Mouse (Mus musculus): ENCODE results near the gene 0610040J01Rik.
"Not testable (repeated sequence)": the region's sequence is repeated elsewhere in the genome, so short reads cannot be mapped to it uniquely, and the experiment has no call there.

Gene 0610040J01Rik

DNA sequence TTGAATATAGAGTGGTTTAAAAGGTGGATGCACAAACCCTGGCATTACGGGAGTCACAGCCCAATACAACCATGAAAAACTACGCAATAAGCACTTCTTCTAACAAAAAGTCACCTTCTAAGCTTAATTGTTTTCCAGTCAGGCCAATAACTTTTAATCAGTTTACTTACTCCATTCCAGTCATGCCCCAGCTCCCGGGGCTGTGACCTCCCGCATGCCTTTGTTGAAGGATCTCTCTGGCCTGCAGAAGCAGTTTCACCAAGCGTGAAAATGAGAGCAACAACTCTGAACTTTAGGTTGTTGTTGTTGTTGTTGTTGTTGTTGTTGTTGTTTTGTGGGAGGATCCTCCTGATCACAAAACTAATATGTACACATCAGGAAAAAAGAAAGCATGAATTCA lies 21.8 kb downstream of the 0610040J01Rik start:
- no peak for DNase-seq

DNA sequence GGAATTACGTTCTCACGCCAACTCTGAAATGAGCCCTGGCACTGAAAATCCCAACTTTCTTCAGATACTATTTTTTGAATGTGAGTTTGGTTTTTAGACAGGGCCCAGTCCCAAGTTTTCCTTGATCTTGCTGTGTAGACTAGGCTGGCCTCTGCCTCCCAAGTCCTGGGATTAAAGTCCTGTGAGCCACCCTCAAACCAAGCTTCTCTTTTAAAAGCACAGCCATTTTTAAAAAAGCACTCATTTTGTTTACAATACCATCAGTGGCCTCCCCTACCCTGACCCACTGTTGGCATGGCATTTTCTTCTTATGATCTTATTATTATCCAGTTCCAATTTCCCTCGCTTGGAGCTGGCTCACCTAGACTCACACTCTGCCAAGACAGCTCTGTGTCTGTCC lies 22.3 kb downstream of the 0610040J01Rik start:
- no peak for DNase-seq

DNA sequence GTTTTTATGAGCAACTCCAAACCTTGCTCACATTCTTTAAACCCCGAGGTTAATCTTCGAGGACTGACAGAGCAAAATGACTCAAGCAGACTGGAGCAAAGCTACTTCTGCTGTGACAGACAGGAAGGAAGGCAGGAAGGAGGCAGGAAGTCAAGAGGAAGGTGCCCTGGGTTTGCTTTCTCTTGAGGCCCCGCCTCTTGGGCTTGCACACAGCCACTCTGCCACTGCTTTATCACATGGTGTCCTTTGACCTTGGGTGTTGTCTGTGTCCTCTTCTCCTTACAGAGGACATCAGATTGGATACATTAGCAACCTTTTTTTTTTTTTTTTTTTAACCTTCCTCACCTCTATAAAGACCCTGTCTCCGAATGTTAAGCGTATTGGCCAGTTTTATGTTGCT lies 25.0 kb downstream of the 0610040J01Rik start:
- no peak for DNase-seq

DNA sequence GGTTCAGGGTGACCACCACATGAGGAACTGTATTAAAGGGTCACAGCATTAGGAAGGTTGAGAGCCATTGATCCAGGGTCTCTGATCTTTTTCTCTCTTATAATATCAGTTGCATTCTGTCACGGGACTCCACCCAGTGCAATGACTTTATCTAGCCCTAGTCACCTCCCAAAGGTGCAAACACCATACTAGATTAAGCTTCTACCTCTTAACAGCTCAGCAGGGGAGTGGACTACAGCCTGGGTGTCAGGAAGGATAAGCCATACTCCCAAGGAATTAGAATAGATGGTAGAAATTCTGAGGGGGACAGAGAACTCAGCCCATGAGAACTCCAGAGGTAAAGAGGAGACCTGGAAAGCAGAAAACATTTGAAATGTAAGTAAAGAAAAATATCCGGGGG lies 25.7 kb downstream of the 0610040J01Rik start:
- DNase-seq, result no peak

DNA sequence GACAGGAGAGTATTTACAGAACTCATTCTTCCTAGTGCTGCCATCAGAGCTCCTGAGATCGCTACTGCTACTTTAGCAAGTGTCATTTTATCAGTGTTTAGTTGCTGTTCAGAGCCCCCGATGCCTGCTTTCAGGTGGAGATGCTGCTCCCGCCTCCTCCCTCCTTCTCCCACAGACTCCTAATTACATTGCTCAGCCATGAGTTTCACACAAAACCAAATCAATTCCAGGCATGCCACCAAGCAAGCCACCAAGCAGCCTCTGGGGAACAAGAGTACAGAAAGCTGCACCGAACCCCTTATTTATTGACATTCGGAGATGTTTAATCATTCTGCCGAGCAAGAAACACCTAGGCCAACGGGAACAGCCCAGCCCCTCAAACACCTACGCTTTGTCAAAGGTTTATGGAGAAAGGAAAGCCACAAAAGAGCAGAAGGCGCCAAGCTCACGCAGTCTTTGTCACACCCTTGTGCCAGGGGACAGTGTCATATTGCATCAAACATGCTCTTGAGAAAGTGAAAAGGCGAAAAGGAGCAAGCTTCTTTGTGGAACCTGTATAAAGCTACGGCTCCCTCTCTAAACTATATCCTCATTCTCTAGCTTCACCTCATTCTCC lies 27.7 kb downstream of the 0610040J01Rik start:
- DNase-seq, result no peak

- no peak for DNase-seq
Observed at GRCm38 (mm10) chr5:63847080-63847479, 34.9 kb downstream of the 0610040J01Rik start.

DNA sequence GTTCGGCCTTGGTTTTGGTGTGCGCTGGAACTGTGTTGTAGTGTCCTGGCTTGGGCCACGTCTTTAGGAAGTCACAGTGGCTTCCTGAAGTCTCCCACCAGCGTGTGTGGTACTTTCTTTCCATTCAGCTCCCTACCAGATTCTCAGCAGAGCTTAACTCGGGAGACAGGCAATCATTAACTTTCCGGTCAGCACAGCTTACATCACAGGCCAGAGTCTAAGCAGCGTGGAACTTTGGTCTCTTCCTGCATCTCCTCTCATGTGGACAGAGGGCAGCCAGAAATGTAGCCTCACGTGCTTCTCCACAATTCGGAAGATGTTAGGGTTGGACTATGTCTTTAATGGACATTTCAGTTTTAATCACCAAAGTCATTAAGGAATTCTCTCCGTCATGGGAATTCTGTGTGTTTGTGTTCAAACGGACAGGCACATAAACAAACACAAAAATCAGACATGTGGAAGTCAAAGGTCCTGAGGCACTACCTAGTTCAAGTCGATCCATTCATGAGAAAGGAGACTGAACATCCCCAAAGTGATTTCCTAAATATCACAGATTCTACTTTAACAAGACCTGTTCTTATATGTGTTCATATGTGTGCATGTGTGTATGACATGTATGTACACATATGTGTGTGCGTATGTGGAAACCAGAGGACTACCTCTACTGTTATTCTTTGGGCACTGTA lies 35.5 kb downstream of the 0610040J01Rik start:
- no peak for DNase-seq

GRCm38 (mm10) chr5:63858901-63859300 lies 46.7 kb downstream of the 0610040J01Rik start:
- no peak for DNase-seq

DNA sequence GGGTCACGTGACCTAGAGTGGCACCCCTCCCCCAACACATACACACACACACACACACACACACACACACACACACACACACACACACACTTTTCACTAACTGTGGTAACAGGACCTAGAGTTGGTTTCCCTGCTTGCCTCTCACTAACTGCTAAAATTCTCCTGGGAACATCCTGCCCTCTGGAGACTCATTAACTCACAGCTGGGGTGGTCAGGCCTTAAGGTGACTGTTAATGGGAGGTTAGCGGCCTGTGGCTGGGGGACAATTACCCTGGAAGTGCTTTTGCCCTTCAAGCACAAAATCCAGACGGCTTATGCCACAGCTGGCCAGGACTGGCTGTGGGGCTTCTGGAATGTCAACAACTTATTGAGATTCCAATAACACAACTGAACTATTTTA lies 55.3 kb downstream of the 0610040J01Rik start:
- DNase-seq, result no peak

- peak; percentile 31 for DNase-seq
Observed at GRCm38 (mm10) chr5:63872176-63872932, 60.2 kb downstream of the 0610040J01Rik start.

DNA sequence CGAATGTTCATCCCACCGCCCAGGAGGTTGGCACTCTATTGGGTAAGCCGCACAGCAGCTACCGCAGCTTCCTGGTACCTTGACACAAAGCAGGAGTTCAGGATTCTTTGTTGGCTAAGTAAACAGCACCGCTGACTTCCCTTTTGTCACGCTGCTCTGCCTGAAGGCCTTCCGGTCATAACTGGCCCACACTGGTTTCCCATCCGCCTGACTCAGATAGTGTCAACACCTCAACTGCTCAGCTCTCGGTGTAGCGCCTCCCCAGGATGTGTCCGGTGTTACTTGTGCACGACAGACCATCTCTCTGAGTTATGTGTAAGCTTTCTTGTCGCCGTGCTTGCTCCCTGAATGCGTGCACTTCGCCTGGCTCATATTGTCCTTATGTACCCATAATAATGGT lies 62.7 kb downstream of the 0610040J01Rik start:
- no peak for DNase-seq

- DNase-seq, result no peak
Observed at GRCm38 (mm10) chr5:63876081-63876480, 63.9 kb downstream of the 0610040J01Rik start.

DNA sequence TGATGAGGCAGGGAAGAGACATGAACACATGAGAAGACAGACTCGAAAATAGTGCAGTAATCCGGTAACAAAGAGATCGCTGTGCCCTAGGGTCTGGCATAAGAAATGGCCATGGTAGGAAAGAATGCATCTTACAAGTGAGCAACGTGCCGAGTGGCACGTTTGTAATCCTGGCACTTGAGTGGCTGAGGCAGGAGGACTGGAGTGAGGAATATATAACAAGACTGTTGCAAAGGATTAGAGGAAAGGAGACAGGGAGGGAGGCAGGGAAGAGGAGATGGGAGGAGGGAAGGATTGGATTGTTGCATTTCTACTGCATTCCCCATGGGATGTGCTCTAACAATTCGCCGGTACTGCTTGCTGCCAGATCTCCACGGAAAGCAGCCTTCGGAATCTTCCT lies 66.9 kb downstream of the 0610040J01Rik start:
- no peak for DNase-seq

DNA sequence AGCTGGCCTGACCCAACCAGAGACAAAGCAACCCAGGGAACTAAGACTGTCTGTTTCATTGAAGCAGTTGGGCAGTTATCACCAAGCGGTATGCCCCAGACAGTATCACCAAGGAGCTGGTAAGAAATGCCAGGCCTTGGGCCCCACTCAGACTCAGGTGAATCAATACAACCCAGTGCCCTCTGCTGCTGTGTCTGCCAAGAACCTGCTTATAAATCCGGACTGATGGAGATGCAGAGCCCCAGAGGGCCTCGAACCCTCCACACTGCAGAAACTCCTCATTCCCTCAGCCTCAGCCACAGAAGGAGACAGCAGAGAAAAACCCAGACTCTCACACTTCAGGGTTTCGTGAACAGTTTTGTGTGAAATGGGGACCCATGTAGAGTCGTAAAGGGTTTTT lies 74.1 kb downstream of the 0610040J01Rik start:
- DNase-seq, result no peak

- no peak for DNase-seq
Observed at GRCm38 (mm10) chr5:63886709-63887108, 74.5 kb downstream of the 0610040J01Rik start.

DNA sequence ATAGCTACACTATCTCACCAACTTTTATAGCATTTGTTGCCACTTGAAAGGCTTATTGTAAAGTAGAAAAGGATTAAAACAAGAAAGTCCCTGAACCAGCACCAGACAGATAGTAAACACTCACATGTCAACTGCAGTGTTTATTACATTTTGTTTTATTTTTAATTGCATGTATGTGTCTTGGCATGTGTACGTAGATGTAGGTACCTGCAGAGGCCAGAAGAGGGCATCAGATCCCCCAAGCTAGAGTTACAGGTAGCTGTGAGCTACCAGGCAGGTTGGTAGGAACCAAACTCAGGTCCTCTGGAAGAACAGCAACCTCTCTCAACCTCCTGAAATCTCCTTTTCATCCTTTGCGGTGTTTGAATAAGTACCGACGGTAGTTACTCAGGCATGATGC lies 74.9 kb downstream of the 0610040J01Rik start:
- no peak for DNase-seq

- no peak for DNase-seq
Observed at GRCm38 (mm10) chr5:63891241-63891640, 79.1 kb downstream of the 0610040J01Rik start.

- no peak for DNase-seq
Observed at GRCm38 (mm10) chr5:63891912-63892311, 79.7 kb downstream of the 0610040J01Rik start.

DNA sequence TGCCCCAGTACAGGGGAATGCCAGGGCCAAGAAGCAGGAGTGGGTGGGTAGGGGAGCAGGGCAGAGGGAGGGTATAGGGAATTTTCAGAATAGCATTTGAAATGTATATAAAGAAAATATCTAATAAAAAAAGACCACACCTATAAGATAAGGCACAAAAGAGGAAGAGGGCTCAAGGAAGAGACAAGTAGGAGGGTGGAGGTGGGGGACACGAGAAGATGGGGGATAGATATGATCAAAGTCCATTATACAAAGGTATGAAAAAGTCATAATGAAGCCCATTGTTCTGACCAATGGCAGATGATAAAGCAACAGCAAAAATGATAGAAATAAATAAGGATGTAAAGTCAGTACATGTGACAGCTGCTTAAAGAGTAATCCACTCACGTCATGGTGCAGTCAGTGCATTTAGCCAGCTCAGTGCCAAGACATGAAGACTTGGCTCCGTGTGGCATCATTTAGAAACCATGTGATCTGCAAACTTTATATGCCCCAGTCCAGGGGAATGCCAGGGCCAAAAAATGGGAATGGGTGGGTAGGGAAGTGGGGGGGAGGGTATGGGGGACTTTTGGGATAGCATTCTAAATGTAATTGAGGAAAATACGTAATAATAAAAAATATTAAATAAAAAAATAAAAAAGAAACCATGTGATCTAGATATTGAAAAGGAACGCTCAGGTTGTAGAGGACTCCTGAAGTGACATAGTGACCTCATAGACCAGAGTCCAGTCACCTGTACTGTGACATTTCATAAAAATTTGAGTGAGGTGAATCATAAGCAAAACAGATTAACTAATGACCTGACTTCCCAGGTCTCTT lies 85.0 kb downstream of the 0610040J01Rik start:
- DNase-seq, result not testable (repeated sequence)

DNA sequence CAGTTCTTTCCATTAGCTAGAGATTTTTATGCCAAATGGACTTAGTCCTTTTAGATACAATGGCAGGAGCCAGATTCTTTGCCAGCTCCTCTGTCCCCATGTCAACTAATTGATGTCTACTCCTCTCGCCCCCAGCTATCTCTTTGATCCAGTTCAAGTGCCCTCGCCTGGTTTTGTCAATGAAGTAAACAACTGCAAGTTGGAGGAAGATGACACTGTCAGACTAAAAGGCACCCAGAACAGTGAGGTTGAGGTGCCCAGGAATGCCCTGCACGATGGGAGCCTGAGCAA lies 85.6 kb downstream of the 0610040J01Rik start:
- DNase-seq, result no peak

- DNase-seq, result no peak
Observed at GRCm38 (mm10) chr5:63903329-63903728, 91.2 kb downstream of the 0610040J01Rik start.

DNA sequence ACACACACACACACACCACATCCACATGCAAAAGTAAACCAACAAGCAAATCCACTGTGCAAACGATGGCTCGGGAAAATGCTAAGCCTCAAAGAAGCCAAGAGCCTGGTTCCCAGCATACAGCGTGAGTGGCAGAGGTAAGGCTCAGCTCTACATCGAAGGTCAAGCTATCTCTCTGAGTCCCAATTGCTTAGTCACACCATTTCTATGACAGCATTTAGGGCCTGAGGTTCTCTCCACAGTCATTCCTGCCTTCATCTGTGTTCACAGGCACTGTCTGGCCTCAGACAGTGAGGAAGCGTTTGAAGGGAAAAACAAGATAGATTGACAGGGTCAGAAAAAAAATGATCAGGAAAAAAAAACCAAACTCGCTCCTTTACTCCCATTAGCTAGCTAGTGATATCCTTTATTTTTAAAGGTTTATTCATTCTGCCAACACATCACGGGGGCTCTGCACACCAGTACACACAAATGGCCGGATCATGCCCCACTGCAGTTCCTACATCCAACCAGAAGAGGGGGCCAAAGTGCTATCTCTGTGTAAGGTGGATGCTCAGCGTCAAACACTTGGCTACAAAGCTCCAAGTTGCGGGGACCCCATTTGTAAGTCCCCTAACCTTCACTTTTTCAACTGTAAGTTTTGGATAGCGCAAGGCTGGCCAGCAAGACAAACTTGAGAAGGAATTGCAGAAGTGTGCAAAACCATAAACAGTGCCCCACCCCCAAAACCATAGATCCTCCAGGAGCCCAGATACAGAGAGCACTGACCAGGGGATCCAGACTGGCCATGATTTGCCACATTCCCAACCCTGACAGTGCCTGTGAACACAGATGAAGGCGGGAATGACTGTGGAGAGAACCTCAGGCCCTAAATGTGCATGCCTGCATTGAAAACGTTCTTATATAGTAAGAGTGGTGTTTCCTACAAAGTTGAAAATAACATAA lies 94.3 kb downstream of the 0610040J01Rik start:
- peak; percentile 81 for DNase-seq

Data from cerebellum, adult 9-11 months (tissue).